17 mouse cellular contexts compared by ENCODE assay signal in genomic region chr3:96570643-96571042, GRCm38 (mm10). TPM values are rescaled to one million over a fixed set of nuclear protein-coding genes. Genes with fewer than 3 reads are reported as not detected.
DNase-seq lines count a peak whose midpoint lies in the region; ATAC-seq and TF ChIP-seq lines count a peak whose summit lies in the region.
"Had no signal": no experiment of that assay in that cellular context is flagged by ENCODE, and none has a peak within 500 bp of the region (broad histone marks: within the 10 kb centered on the region; RNA-seq: fewer than 3 reads in every experiment).

No protein-coding gene starts in this region.

- no peak for ATAC-seq in lung, embryonic 14.5 days (ENCODE audit: insufficient read depth)
- ATAC-seq in liver, postnatal 0 days = no peak
- no peak for ATAC-seq in midbrain, embryonic 14.5 days (ENCODE audit: low FRiP score, low TSS enrichment)
- ATAC-seq: forebrain, embryonic 14.5 days; midbrain, embryonic 13.5 days had no signal

- no peak overlapping the region for H3K9ac ChIP-seq in lung, embryonic 14.5 days
- no peak overlapping the region for H3K9ac ChIP-seq in liver, postnatal 0 days (replicated peaks)
- H3K9ac ChIP-seq in midbrain, embryonic 14.5 days (replicated peaks; ENCODE audit: low read length) = no peak overlapping the region
- H3K9ac ChIP-seq: hindbrain, embryonic 15.5 days; midbrain, embryonic 13.5 days had no signal

- no peaks in the 10 kb centered on the region for H3K9me3 ChIP-seq in lung, embryonic 14.5 days (ENCODE audit: low read depth, low read length)
- H3K9me3 ChIP-seq in embryonic facial prominence, embryonic 10.5 days = no peaks in the 10 kb centered on the region
- no peaks in the 10 kb centered on the region for H3K9me3 ChIP-seq in liver, postnatal 0 days (ENCODE audit: low read length)
- no peaks in the 10 kb centered on the region for H3K9me3 ChIP-seq in midbrain, embryonic 14.5 days (ENCODE audit: control insufficient read depth, low read length)
- H3K9me3 ChIP-seq: hindbrain, embryonic 15.5 days; midbrain, embryonic 13.5 days had no signal

- no peaks in the 10 kb centered on the region for H3K36me3 ChIP-seq in lung, embryonic 14.5 days (ENCODE audit: insufficient read depth)
- no peaks in the 10 kb centered on the region for H3K36me3 ChIP-seq in embryonic facial prominence, embryonic 10.5 days (replicated peaks)
- H3K36me3 ChIP-seq in liver, postnatal 0 days (replicated peaks; ENCODE audit: insufficient read depth, low read length) = no peaks in the 10 kb centered on the region
- H3K36me3 ChIP-seq in midbrain, embryonic 14.5 days (ENCODE audit: control insufficient read depth, insufficient read depth, low read length) = no peaks in the 10 kb centered on the region
- H3K36me3 ChIP-seq: hindbrain, embryonic 15.5 days; midbrain, embryonic 13.5 days had no signal

- peak; percentile 93 for DNase-seq in heart, adult 11 months
- DNase-seq in heart, postnatal 4 days = no peak
- DNase-seq in lung, embryonic 14.5 days = no peak
- DNase-seq in lung, postnatal 4 days = no peak
- no peak for DNase-seq in embryonic facial prominence, embryonic 10.5 days (ENCODE audit: low spot score)
- no peak for DNase-seq in liver, postnatal 0 days
- DNase-seq in midbrain, embryonic 14.5 days = no peak
- no peak for DNase-seq in gastrocnemius, adult 18-20 months (ENCODE audit: low spot score)
- DNase-seq: adrenal gland, postnatal 14 days; cerebellum, adult 9-10 months; gastrocnemius, postnatal 25 days; layer of hippocampus, adult 9-11 months; right cerebral cortex, postnatal 14 days had no signal

- H3K4me1 ChIP-seq in lung, embryonic 14.5 days (ENCODE audit: insufficient read depth) = no peaks in the 10 kb centered on the region
- peaks cover 41% of the 10 kb centered on the region for H3K4me1 ChIP-seq in embryonic facial prominence, embryonic 10.5 days
- peaks cover 61% of the 10 kb centered on the region for H3K4me1 ChIP-seq in liver, postnatal 0 days (ENCODE audit: insufficient read depth)
- H3K4me1 ChIP-seq in midbrain, embryonic 14.5 days (ENCODE audit: control insufficient read depth, insufficient read depth, low read length) = no peaks in the 10 kb centered on the region
- H3K4me1 ChIP-seq: hindbrain, embryonic 15.5 days; midbrain, embryonic 13.5 days had no signal

- H3K4me3 ChIP-seq in lung, embryonic 14.5 days (ENCODE audit: low read depth, low read length) = no peak overlapping the region
- H3K4me3 ChIP-seq in embryonic facial prominence, embryonic 10.5 days = no peak overlapping the region
- no peak overlapping the region for H3K4me3 ChIP-seq in liver, postnatal 0 days (ENCODE audit: low read depth, low read length)
- H3K4me3 ChIP-seq in midbrain, embryonic 14.5 days (replicated peaks; ENCODE audit: low read depth, low read length) = no peak overlapping the region
- H3K4me3 ChIP-seq: hindbrain, embryonic 15.5 days; midbrain, embryonic 13.5 days had no signal

- WGBS in lung, embryonic 14.5 days = 64% methylated on average over 7 of the region's 7 CpGs
- 70% methylated on average over 7 of the region's 7 CpGs for WGBS in embryonic facial prominence, embryonic 10.5 days
- WGBS in liver, postnatal 0 days (ENCODE audit: insufficient replicate concordance) = 48% methylated on average over 7 of the region's 7 CpGs
- WGBS in midbrain, embryonic 14.5 days = 78% methylated on average over 7 of the region's 7 CpGs

- H3K27ac ChIP-seq in lung, embryonic 14.5 days (ENCODE audit: low read depth) = peak overlapping the region; percentile 50; the same call in 1 of the 2 replicates
- H3K27ac ChIP-seq in embryonic facial prominence, embryonic 10.5 days (replicated peaks) = peak overlapping the region; percentile 10; the same call in 1 of the 2 replicates
- peak overlapping the region; percentile 85 for H3K27ac ChIP-seq in liver, postnatal 0 days (ENCODE audit: low read depth)
- H3K27ac ChIP-seq in midbrain, embryonic 14.5 days (replicated peaks; ENCODE audit: low read depth, low read length) = no peak overlapping the region
- H3K27ac ChIP-seq: hindbrain, embryonic 15.5 days; midbrain, embryonic 13.5 days had no signal

- H3K27me3 ChIP-seq in lung, embryonic 14.5 days (ENCODE audit: insufficient read depth, low read length) = no peaks in the 10 kb centered on the region
- 0 out of 2 replicates have a peak, but pooled peaks cover 4% of the 10 kb centered on the region for H3K27me3 ChIP-seq in embryonic facial prominence, embryonic 10.5 days (replicated peaks; ENCODE audit: low read depth, poor library complexity, severe bottlenecking)
- no peaks in the 10 kb centered on the region for H3K27me3 ChIP-seq in liver, postnatal 0 days (ENCODE audit: insufficient read depth, low read length)
- no peaks in the 10 kb centered on the region for H3K27me3 ChIP-seq in midbrain, embryonic 14.5 days (ENCODE audit: control insufficient read depth, insufficient read depth, low read length)
- H3K27me3 ChIP-seq: hindbrain, embryonic 15.5 days; midbrain, embryonic 13.5 days had no signal

- TF ChIP-seq EP300 in liver, postnatal 0 days (IDR thresholded peaks at IDR 0.05; ENCODE audit: low read depth) = no peak

- no peak overlapping the region for H3K4me2 ChIP-seq in lung, embryonic 14.5 days
- H3K4me2 ChIP-seq in liver, postnatal 0 days (ENCODE audit: low read depth, low read length) = no peak overlapping the region
- no peak overlapping the region for H3K4me2 ChIP-seq in midbrain, embryonic 14.5 days (ENCODE audit: low read length)
- H3K4me2 ChIP-seq: hindbrain, embryonic 15.5 days; midbrain, embryonic 13.5 days had no signal

- TF ChIP-seq CTCF in lung, embryonic 14.5 days (IDR thresholded peaks at IDR 0.05; ENCODE audit: low read depth) = no peak
- TF ChIP-seq CTCF in liver, postnatal 0 days (IDR thresholded peaks at IDR 0.05; ENCODE audit: low read depth) = no peak

RNA-seq across cellular contexts. Expression of gene Gm16253, which starts 6.1 kb away (rescaled TPM):
- 1 to 10 TPM; 2.5 to 2.9 TPM for total RNA-seq in heart, postnatal 4 days (2021)
- 0.89 and 1.2 TPM in 2 replicates for polyA plus RNA-seq in lung, embryonic 14.5 days (2014; fragmentation: Nextera tagmentation; extraction: Ambion mirVana)
- 1.6 and 1.9 TPM in 2 replicates for polyA plus RNA-seq in embryonic facial prominence, embryonic 10.5 days (2016; fragmentation: Nextera tagmentation; extraction: Ambion mirVana)
- not detected in 2 replicates for polyA plus RNA-seq in liver, postnatal 0 days (2015; fragmentation: Nextera tagmentation; extraction: Ambion mirVana)
- 0.43 and 0.45 TPM in 2 replicates for polyA plus RNA-seq in midbrain, embryonic 14.5 days (2014; fragmentation: Nextera tagmentation; extraction: Ambion mirVana)
- 1 to 10 TPM; 1.2 to 2.0 TPM for total RNA-seq in gastrocnemius, adult 18-20 months (2021)
- total RNA-seq: adrenal gland, postnatal 14 days had no signal
- polyA plus RNA-seq: embryonic facial prominence, embryonic 11.5 days; forebrain, embryonic 14.5 days had no signal

RNA-seq across cellular contexts. Expression of gene Txnip, which starts 12.9 kb away (rescaled TPM):
- total RNA-seq in heart, postnatal 4 days (2021) = 100 to 1,000 TPM; 286 to 331 TPM
- 77.2 and 96.5 TPM in 2 replicates for polyA plus RNA-seq in lung, embryonic 14.5 days (2014; fragmentation: Nextera tagmentation; extraction: Ambion mirVana)
- 31.2 and 34.9 TPM in 2 replicates for polyA plus RNA-seq in embryonic facial prominence, embryonic 10.5 days (2016; fragmentation: Nextera tagmentation; extraction: Ambion mirVana)
- 65.3 and 72.4 TPM in 2 replicates for polyA plus RNA-seq in liver, postnatal 0 days (2015; fragmentation: Nextera tagmentation; extraction: Ambion mirVana)
- 45.0 and 60.1 TPM in 2 replicates for polyA plus RNA-seq in midbrain, embryonic 14.5 days (2014; fragmentation: Nextera tagmentation; extraction: Ambion mirVana)
- total RNA-seq in gastrocnemius, adult 18-20 months (2021) = 100 to 1,000 TPM; 344 to 646 TPM

RNA-seq across cellular contexts. Expression of gene Polr3gl, which starts 23.3 kb away (rescaled TPM):
- total RNA-seq in heart, postnatal 4 days (2021) = 10 to 100 TPM; 20.4 to 24.0 TPM
- polyA plus RNA-seq in lung, embryonic 14.5 days (2014; fragmentation: Nextera tagmentation; extraction: Ambion mirVana) = 17.8 and 22.9 TPM in 2 replicates
- polyA plus RNA-seq in embryonic facial prominence, embryonic 10.5 days (2016; fragmentation: Nextera tagmentation; extraction: Ambion mirVana) = 30.0 and 33.1 TPM in 2 replicates
- polyA plus RNA-seq in liver, postnatal 0 days (2015; fragmentation: Nextera tagmentation; extraction: Ambion mirVana) = 12.9 and 14.7 TPM in 2 replicates
- 14.8 and 17.1 TPM in 2 replicates for polyA plus RNA-seq in midbrain, embryonic 14.5 days (2014; fragmentation: Nextera tagmentation; extraction: Ambion mirVana)
- 10 to 100 TPM; 44.0 to 56.1 TPM for total RNA-seq in gastrocnemius, adult 18-20 months (2021)

RNA-seq across cellular contexts. Expression of gene Ankrd34a, which starts 25.8 kb away (rescaled TPM):
- total RNA-seq in heart, postnatal 4 days (2021) = 1 to 10 TPM; 1.8 to 3.1 TPM
- 2.0 and 2.5 TPM in 2 replicates for polyA plus RNA-seq in lung, embryonic 14.5 days (2014; fragmentation: Nextera tagmentation; extraction: Ambion mirVana)
- 0.66 and 0.99 TPM in 2 replicates for polyA plus RNA-seq in embryonic facial prominence, embryonic 10.5 days (2016; fragmentation: Nextera tagmentation; extraction: Ambion mirVana)
- not detected in 2 replicates for polyA plus RNA-seq in liver, postnatal 0 days (2015; fragmentation: Nextera tagmentation; extraction: Ambion mirVana)
- 12.0 and 13.7 TPM in 2 replicates for polyA plus RNA-seq in midbrain, embryonic 14.5 days (2014; fragmentation: Nextera tagmentation; extraction: Ambion mirVana)
- 1 to 10 TPM; 1.0 to 1.7 TPM for total RNA-seq in gastrocnemius, adult 18-20 months (2021)

RNA-seq across cellular contexts. Expression of gene Lix1l, which starts 30.3 kb away (rescaled TPM):
- 10 to 100 TPM; 53.1 to 56.6 TPM for total RNA-seq in heart, postnatal 4 days (2021)
- 7.9 and 8.3 TPM in 2 replicates for polyA plus RNA-seq in lung, embryonic 14.5 days (2014; fragmentation: Nextera tagmentation; extraction: Ambion mirVana)
- 5.2 and 5.6 TPM in 2 replicates for polyA plus RNA-seq in embryonic facial prominence, embryonic 10.5 days (2016; fragmentation: Nextera tagmentation; extraction: Ambion mirVana)
- polyA plus RNA-seq in liver, postnatal 0 days (2015; fragmentation: Nextera tagmentation; extraction: Ambion mirVana) = 0.45 and 0.54 TPM in 2 replicates
- 6.7 and 7.5 TPM in 2 replicates for polyA plus RNA-seq in midbrain, embryonic 14.5 days (2014; fragmentation: Nextera tagmentation; extraction: Ambion mirVana)
- total RNA-seq in gastrocnemius, adult 18-20 months (2021) = 1 to 10 TPM; 4.2 to 7.6 TPM
